Mouse (Mus musculus) embryonic facial prominence, embryonic 12.5 days (tissue): Measurements from ENCODE around the gene Ostc. TPM values are rescaled to one million over a fixed set of nuclear protein-coding genes. Genes with fewer than 3 reads are reported as not detected.
A peak's percentile ranks its signal among the peaks of the same experiment; 100 is the strongest.

Experiments
- ATAC-seq: fragments of 200-750 bp; cut with Nextera tagmentation; 2 replicates; pipeline ENCODE4 v1.8.0; 2017; ENCODE audit not compliant: insufficient number of reproducible peaks, insufficient read depth, low FRiP score, low TSS enrichment
- H3K27ac ChIP-seq: fragments of 300-500 bp; sonication (generic); 2 replicates; pipeline ENCODE4 v1.5.1; 2016; ENCODE audit warnings: mild to moderate bottlenecking
- H3K27me3 ChIP-seq: fragments of 300-500 bp; sonication (generic); 2 replicates; pipeline ENCODE4 v1.6.1; 2016; ENCODE audit warnings: mild to moderate bottlenecking, moderate library complexity
- H3K36me3 ChIP-seq: fragments of 300-500 bp; sonication (generic); 2 replicates; pipeline ENCODE4 v1.6.1; 2016; ENCODE audit warnings: mild to moderate bottlenecking
- H3K4me1 ChIP-seq: fragments of 300-500 bp; sonication (generic); 2 replicates; pipeline ENCODE4 v1.6.1; 2016
- H3K4me2 ChIP-seq: fragments of 300-500 bp; sonication (generic); replicated peaks from 2 replicates; pipeline ENCODE4 v1.6.1; 2016; ENCODE audit warnings: mild to moderate bottlenecking, moderate library complexity
- H3K4me3 ChIP-seq: fragments of 300-500 bp; sonication (generic); 2 replicates; pipeline ENCODE4 v1.5.1; 2016; ENCODE audit warnings: mild to moderate bottlenecking
- H3K9ac ChIP-seq: fragments of 300-500 bp; sonication (generic); 2 replicates; pipeline ENCODE4 v1.6.1; 2016; ENCODE audit warnings: mild to moderate bottlenecking, moderate library complexity
- H3K9me3 ChIP-seq: fragments of 300-500 bp; sonication (generic); 2 replicates; pipeline ENCODE4 v1.6.1; 2016; ENCODE audit warnings: mild to moderate bottlenecking, moderate library complexity
- WGBS: fragments of 180-500 bp; shearing (Covaris S2); methylation state at CpG from one replicate; pipeline ENCODE4 v1.1.7; 2016; 5-methylcytosine and 5-hydroxymethylcytosine counted together
- polyA plus RNA-seq: library from polyadenylated mRNA; unstranded; fragments of >200 nt; fragmentation: Nextera tagmentation; extraction: Ambion mirVana; gene quantifications from 2 replicates; pipeline ENCODE4 v1.2.1, GENCODE M21; 2016

Gene Ostc
- polyA plus RNA-seq: 359 and 369 TPM in 2 replicates

GRCm38 (mm10) chr3:130708967-130709924, at the start of gene Ostc:
Gene Ostc, minus strand, starts transcription at chr3:130709444.
- H3K27me3 ChIP-seq: no peaks in the 10 kb centered on the region
- peaks cover 15% of the 10 kb centered on the region for H3K4me1 ChIP-seq
- H3K36me3 ChIP-seq: peaks cover 5% of the 10 kb centered on the region; the same call in 1 of the 2 replicates
- peak within 1 kb of the TSS; percentile 77 for H3K4me3 ChIP-seq
- peak within 1 kb of the TSS; percentile 86 for H3K9ac ChIP-seq
- H3K4me2 ChIP-seq: peak within 1 kb of the TSS; percentile 73
- WGBS: under 1% methylated on average over 45 of the region's 45 CpGs
- peak within 1 kb of the TSS; percentile 75 for H3K27ac ChIP-seq
- peak; percentile 95 for ATAC-seq
- no peaks in the 10 kb centered on the region for H3K9me3 ChIP-seq

- no peaks in the 10 kb centered on the region for H3K9me3 ChIP-seq
- no peak overlapping the region for H3K9ac ChIP-seq
- H3K4me1 ChIP-seq: no peaks in the 10 kb centered on the region; the same call in 1 of the 2 replicates
- no peak overlapping the region for H3K4me3 ChIP-seq
- H3K4me2 ChIP-seq: no peak overlapping the region
- no peak for ATAC-seq
- H3K27me3 ChIP-seq: no peaks in the 10 kb centered on the region
- 49% methylated on average over 15 of the region's 15 CpGs for WGBS
- H3K27ac ChIP-seq: no peak overlapping the region
- H3K36me3 ChIP-seq: no peaks in the 10 kb centered on the region
Measured at GRCm38 (mm10) chr3:130758157-130758841, 49.1 kb upstream of the Ostc start.

DNA sequence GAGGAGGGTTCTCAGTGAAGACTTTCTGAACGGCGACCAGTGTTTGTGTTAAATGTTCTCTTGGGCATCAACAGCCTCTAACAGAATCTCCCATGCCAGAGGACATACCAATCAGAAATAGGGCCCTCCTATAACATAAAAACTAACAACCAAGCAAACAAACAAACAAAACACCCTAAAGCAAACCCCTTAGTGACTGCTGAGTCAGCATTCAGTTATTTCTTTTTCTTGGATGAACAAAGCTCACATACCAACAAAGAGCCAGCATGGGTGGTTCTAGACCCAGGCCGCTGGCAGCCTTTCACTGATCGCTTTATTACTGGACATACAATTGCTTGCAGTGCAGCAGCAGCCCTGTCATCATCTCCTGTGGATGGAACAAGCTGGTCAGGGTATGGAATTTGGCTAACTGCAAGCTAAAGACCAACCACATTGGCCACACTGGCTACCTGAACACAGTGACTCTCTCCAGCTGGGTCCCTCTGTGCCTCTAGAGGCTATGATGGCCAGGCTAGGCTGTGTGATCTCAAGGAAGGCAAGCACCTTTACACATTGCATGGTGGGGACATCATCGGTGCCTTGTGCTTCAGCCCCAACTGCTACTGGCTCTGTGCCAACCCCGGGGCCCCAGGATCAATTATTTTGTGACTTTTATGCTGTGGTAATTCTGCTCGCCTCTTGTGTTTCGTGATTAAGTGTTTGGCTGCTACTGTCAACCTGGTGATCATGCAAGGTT, 48.0 kb upstream of the Ostc start:
- no peak for ATAC-seq
- WGBS: 81% methylated on average over 8 of the region's 8 CpGs
- Histone ChIP-seq H3K4me2 (no peak overlapping the region), H3K9me3 (no peaks in the 10 kb centered on the region), H3K9ac (no peak overlapping the region), H3K27me3 (no peaks in the 10 kb centered on the region), H3K4me1 (no peaks in the 10 kb centered on the region; the same call in 1 of the 2 replicates), H3K36me3 (no peaks in the 10 kb centered on the region), H3K27ac (peak overlapping the region; percentile 56; the same call in 1 of the 2 replicates), H3K4me3 (no peak overlapping the region)

DNA sequence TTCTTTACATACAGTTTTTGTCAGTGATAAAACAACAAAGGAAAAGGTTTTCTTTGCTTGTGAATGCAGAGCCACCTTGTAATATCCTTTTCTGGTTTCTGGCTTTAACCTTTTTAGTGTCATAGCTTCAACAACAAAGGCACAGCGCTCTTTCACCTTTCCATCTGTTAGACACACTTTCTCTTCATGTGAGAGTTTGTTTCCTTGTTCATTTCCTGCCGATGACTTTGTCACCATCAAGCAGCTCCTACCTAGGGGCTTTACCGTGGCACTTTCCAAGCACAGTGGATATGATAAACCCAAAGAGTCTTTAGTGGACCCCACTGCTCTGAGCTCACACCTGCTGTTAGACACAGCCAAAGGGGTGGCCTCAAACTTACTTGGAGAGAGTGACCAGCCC, 40.0 kb upstream of the Ostc start:
- no peaks in the 10 kb centered on the region for H3K9me3 ChIP-seq
- WGBS: 90% methylated on average over 3 of the region's 3 CpGs

GRCm38 (mm10) chr3:130746673-130747619, 37.7 kb upstream of the Ostc start:
- no peaks in the 10 kb centered on the region for H3K27me3 ChIP-seq
- no peak overlapping the region for H3K4me3 ChIP-seq
- no peaks in the 10 kb centered on the region for H3K36me3 ChIP-seq
- H3K9ac ChIP-seq: no peak overlapping the region
- WGBS: 59% methylated on average over 10 of the region's 10 CpGs
- ATAC-seq: no peak
- no peaks in the 10 kb centered on the region for H3K9me3 ChIP-seq
- H3K4me2 ChIP-seq: no peak overlapping the region
- no peak overlapping the region for H3K27ac ChIP-seq
- H3K4me1 ChIP-seq: no peaks in the 10 kb centered on the region

More for the DNA sequence above, 40.0 kb upstream of the Ostc start:
- H3K4me1 ChIP-seq: no peaks in the 10 kb centered on the region
- H3K27me3 ChIP-seq: no peaks in the 10 kb centered on the region
- no peaks in the 10 kb centered on the region for H3K36me3 ChIP-seq
- H3K4me2 ChIP-seq: no peak overlapping the region
- H3K4me3 ChIP-seq: no peak overlapping the region
- no peak overlapping the region for H3K27ac ChIP-seq
- ATAC-seq: no peak
- H3K9ac ChIP-seq: no peak overlapping the region

- H3K27ac ChIP-seq: no peak overlapping the region
- H3K4me1 ChIP-seq: no peaks in the 10 kb centered on the region
- no peak overlapping the region for H3K9ac ChIP-seq
- WGBS: 59% methylated on average over 21 of the region's 21 CpGs
- no peaks in the 10 kb centered on the region for H3K9me3 ChIP-seq
- H3K4me2 ChIP-seq: no peak overlapping the region
- H3K4me3 ChIP-seq: no peak overlapping the region
- no peaks in the 10 kb centered on the region for H3K27me3 ChIP-seq
- ATAC-seq: no peak; the same call in 1 of the 2 replicates
- no peaks in the 10 kb centered on the region for H3K36me3 ChIP-seq
Measured at GRCm38 (mm10) chr3:130737652-130738361, 28.6 kb upstream of the Ostc start.

- 66% methylated on average over 4 of the region's 4 CpGs for WGBS
- H3K27me3 ChIP-seq: no peaks in the 10 kb centered on the region
- no peak overlapping the region for H3K4me2 ChIP-seq
- H3K4me1 ChIP-seq: no peaks in the 10 kb centered on the region
- no peak overlapping the region for H3K9ac ChIP-seq
- no peak overlapping the region for H3K4me3 ChIP-seq
- H3K36me3 ChIP-seq: no peaks in the 10 kb centered on the region
- no peak overlapping the region for H3K27ac ChIP-seq
- no peaks in the 10 kb centered on the region for H3K9me3 ChIP-seq
- no peak for ATAC-seq
Measured at GRCm38 (mm10) chr3:130736758-130737157, 27.5 kb upstream of the Ostc start.

GRCm38 (mm10) chr3:130730189-130730653, 21.0 kb upstream of the Ostc start, which contains the start of gene Rpl34:
Gene Rpl34, minus strand, starts transcription at chr3:130730398.
- Histone ChIP-seq H3K27me3 (no peaks in the 10 kb centered on the region), H3K4me2 (peak within 1 kb of the TSS; percentile 74), H3K9ac (peak within 1 kb of the TSS; percentile 99), H3K9me3 (no peaks in the 10 kb centered on the region), H3K36me3 (peaks cover 35% of the 10 kb centered on the region), H3K4me1 (peaks cover 18% of the 10 kb centered on the region), H3K4me3 (peak within 1 kb of the TSS; percentile 99), H3K27ac (peak within 1 kb of the TSS; percentile 91)
- ATAC-seq: peak; percentile 99
- under 1% methylated on average over 45 of the region's 45 CpGs for WGBS

DNA sequence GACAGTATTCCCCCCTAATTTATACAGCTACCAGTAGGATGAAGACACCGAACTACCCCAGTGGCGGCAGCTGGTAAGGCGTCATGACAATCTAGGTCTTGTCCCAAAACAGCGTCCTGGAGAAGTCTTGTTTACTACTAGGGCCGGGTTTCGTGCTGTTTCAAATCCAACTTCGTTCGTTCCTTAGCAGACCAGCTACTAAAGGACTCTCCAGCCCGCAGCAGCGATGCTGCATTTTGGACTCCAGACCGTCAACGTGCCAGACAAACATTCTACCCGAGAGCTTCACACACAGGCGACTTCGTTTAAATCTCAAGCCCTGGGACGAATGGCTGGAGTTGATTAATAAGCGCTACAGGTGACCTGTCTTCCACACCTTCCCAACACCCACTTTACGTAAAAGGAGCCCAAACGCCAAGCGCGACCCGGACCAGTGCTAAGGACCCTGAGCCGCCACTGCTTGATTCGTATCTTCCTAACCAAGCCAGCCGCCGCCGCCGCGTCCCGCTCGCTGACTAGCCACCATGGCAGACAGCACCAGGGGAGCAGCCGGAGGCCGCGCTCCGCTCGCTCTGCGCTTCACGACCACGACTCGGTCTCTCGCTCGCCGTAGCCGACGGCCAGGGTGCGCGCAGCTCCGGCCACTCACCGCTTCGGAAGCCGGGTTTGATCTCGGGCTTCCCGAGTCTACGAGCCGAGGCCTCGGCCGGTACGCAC, 20.4 kb upstream of the Ostc start:
- ATAC-seq: peak; percentile 38

More for the DNA sequence above, 20.4 kb upstream of the Ostc start:
- Histone ChIP-seq H3K9me3 (no peaks in the 10 kb centered on the region), H3K4me3 (peak overlapping the region; percentile 99), H3K36me3 (peaks cover 38% of the 10 kb centered on the region), H3K27ac (peak overlapping the region; percentile 91), H3K9ac (peak overlapping the region; percentile 99), H3K4me1 (peaks cover 18% of the 10 kb centered on the region), H3K27me3 (no peaks in the 10 kb centered on the region), H3K4me2 (peak overlapping the region; percentile 74)
- WGBS: under 1% methylated on average over 58 of the region's 58 CpGs
